Mouse (Mus musculus): Measurements from ENCODE around the gene Ube2j1.

GRCm38 (mm10) chr4:33030264-33031194 lies 687 bp upstream of the Ube2j1 start:
- TF ChIP-seq CTCF (IDR thresholded peaks at IDR 0.05; ENCODE audit: borderline replicate concordance, insufficient read depth, low read length) (no peak), POLR2A (IDR thresholded peaks at IDR 0.05; ENCODE audit: low read depth, low read length) (no peak; the same call in 1 of the 2 replicates)
